Mouse (Mus musculus) spleen, adult 18-20 months (tissue): Measurements from ENCODE around the gene Gm3500.
"Not testable (repeated sequence)": the region's sequence is repeated elsewhere in the genome, so short reads cannot be mapped to it uniquely, and the experiment has no call there.

Experiments used
- DNase-seq, 2 experiments: peaks; one replicate each; pipeline ENCODE4 v3.0.0; 2022; ENCODE audit warnings: mixed read lengths in 2 of 2

Gene Gm3500

GRCm38 (mm10) chr14:5388949-5389348 lies at the start of gene Gm3500:
Gene Gm3500, minus strand, starts transcription at chr14:5389049.
- DNase-seq: not testable (repeated sequence)

- not testable (repeated sequence) for DNase-seq
Measured at GRCm38 (mm10) chr14:5334828-5335227, 54.0 kb downstream of the Gm3500 start, which contains the start of gene Gm3542. Gene Gm3542, minus strand, starts transcription at chr14:5334928.
